Mouse (Mus musculus) lung, postnatal 14 days (tissue): ENCODE data around the gene Phykpl.
"Not testable (repeated sequence)": the region's sequence is repeated elsewhere in the genome, so short reads cannot be mapped to it uniquely, and the experiment has no call there.

Experiments
- DNase-seq: peaks from one replicate; pipeline ENCODE4 v3.0.0; 2021

Gene Phykpl

DNA sequence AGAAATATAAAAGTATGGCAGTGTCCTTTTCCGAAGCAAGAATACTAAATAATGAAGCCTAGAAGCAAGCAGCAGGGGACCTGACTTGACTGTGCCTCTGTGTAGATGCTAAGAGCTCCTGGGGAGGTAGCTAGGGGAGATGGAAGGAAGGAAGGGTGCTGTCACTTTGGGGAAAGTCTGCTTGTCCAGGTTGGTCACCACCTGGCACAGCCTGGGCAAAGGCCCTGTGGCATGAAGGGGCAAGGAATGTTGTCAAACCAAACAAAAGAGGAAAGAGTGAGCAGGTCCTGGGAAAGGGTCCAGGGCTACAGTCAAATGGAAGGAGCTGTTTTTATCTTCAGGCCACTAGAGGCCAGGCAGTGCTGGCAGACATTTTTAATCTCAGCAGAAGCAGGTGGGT is 2.5 kb downstream of the Phykpl start:
- no peak for DNase-seq

- DNase-seq, result no peak
Observed at GRCm38 (mm10) chr11:51588833-51589232, 4.3 kb downstream of the Phykpl start.

GRCm38 (mm10) chr11:51590002-51590401 is 5.4 kb downstream of the Phykpl start:
- no peak for DNase-seq

- DNase-seq, result peak; percentile 20
Observed at GRCm38 (mm10) chr11:51591168-51591567, 6.6 kb downstream of the Phykpl start.

GRCm38 (mm10) chr11:51591915-51592314 is 7.4 kb downstream of the Phykpl start:
- DNase-seq, result no peak

GRCm38 (mm10) chr11:51593368-51593767 is 8.8 kb downstream of the Phykpl start:
- no peak for DNase-seq

DNA sequence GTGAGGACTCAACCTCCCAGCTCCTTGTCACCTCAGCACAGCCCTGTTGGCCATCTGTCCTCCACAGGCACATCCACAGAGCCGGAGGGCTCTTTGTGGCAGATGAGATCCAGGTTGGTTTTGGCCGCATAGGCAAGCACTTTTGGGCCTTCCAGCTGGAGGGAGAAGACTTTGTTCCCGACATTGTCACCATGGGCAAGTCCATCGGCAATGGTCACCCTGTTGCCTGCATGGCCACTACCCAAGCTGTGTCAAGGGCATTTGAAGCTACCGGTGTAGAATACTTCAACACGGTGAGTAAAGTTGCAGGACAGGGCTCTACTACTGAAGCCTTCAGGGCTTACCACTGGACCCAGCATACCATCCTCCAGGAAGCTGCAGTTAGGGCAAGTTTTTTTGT is 9.3 kb downstream of the Phykpl start:
- DNase-seq, result no peak

- no peak for DNase-seq
Observed at GRCm38 (mm10) chr11:51594715-51595350, 10.3 kb downstream of the Phykpl start.

- no peak for DNase-seq
Observed at GRCm38 (mm10) chr11:51595459-51596083, 11.0 kb downstream of the Phykpl start.

- no peak for DNase-seq
Observed at GRCm38 (mm10) chr11:51597553-51597952, 13.0 kb downstream of the Phykpl start.

DNA sequence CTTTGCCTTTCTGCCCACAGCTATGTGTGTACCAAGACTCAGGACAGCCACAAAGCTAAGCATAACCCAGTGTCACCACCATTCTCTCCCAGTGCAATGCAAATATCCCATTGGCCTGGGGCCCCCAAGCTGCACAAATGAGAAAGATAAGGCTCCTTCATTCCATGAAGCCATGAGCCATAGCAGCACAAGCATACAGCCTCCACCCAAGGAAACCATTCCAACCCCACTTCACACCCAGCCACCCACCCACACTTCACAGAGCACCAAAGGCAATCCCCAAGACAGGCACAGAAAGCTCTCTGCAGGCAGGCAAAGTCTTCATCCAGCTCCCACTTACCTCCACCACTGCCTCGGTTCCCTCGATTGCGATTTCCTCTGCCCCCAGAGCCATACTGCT is 17.7 kb downstream of the Phykpl start:
- no peak for DNase-seq

GRCm38 (mm10) chr11:51605602-51606446 is 21.3 kb downstream of the Phykpl start:
- peak; percentile 91 for DNase-seq

- peak; percentile 97 for DNase-seq
Observed at GRCm38 (mm10) chr11:51606447-51607095, 22.0 kb downstream of the Phykpl start, which contains the start of gene Hnrnpab. Gene Hnrnpab, minus strand, starts transcription at chr11:51606847.

- no peak for DNase-seq
Observed at GRCm38 (mm10) chr11:51607096-51607738, 22.7 kb downstream of the Phykpl start.

GRCm38 (mm10) chr11:51609266-51609909 is 24.8 kb downstream of the Phykpl start:
- no peak for DNase-seq

- not testable (repeated sequence) for DNase-seq
Observed at GRCm38 (mm10) chr11:51609940-51610339, 25.4 kb downstream of the Phykpl start.

- no peak for DNase-seq
Observed at GRCm38 (mm10) chr11:51614256-51614655, 29.7 kb downstream of the Phykpl start.

DNA sequence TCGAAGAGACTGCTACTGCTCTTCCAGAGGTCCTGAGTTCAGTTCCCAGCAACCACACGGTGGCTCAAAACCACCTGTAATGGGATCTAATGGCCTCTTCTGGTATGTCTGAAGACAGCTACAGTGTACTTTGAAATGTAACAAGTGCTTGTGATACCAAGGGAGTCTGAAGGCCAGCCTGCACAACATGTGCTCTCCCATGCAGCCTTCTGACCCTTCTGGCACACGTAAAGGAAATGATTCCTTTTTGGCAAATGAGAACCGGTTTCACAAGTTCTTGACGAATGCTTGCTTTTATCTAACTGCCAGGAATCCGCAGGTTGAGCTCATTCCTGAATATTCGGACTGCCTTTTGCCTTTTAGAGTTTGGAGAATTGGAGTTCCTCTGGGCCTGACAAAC is 30.6 kb downstream of the Phykpl start:
- DNase-seq, result peak; percentile 27

GRCm38 (mm10) chr11:51615601-51616000 is 31.0 kb downstream of the Phykpl start:
- peak; percentile 77 for DNase-seq

DNA sequence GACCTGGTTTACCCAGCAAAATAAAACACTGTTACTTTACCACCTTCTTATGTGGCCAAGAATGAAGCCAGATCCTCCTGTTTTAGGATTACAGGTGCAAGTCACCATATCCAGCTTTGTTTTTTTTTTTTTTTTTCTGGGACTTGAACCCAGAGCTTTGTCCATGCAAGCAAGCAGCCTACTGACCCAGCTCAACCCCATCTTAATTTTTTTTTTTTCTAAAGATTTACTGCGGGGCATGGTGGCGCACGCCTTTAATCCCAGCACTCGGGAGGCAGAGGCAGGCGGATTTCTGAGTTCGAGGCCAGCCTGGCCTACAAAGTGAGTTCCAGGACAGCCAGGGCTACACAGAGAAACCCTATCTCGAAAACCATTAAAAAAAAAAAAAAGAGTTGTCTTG is 31.6 kb downstream of the Phykpl start:
- not testable (repeated sequence) for DNase-seq

GRCm38 (mm10) chr11:51617693-51618092 is 33.1 kb downstream of the Phykpl start:
- peak; percentile 85 for DNase-seq

- no peak for DNase-seq
Observed at GRCm38 (mm10) chr11:51618894-51619408, 34.4 kb downstream of the Phykpl start.
